Mouse (Mus musculus) liver, embryonic 14.5 days (tissue): ENCODE data around the gene Bcl9. TPM values are rescaled to one million over a fixed set of nuclear protein-coding genes. Genes with fewer than 3 reads are reported as not detected.

Experiments
- ATAC-seq: fragments of 200-750 bp; cut with Nextera tagmentation; 2 replicates; pipeline ENCODE4 v1.8.0; 2017; ENCODE audit warnings: moderate number of reproducible peaks, mild to moderate bottlenecking, moderate library complexity; ENCODE audit not compliant: insufficient read depth
- DNase-seq, 3 experiments: peaks; one replicate each; pipeline ENCODE4 v3.0.0-alpha.2; 2012 to 2013; ENCODE audit warnings: low read depth in 3 of 3, low spot score in 3 of 3
- H3K27ac ChIP-seq: fragments of 300-500 bp; sonication (generic); 2 replicates; pipeline ENCODE4 v1.5.1; 2014; ENCODE audit warnings: moderate library complexity, mild to moderate bottlenecking, control low read depth, inconsistent platforms
- H3K27me3 ChIP-seq: fragments of 300-500 bp; sonication (generic); 2 replicates; pipeline ENCODE4 v1.6.1; 2014; ENCODE audit warnings: mild to moderate bottlenecking, low read length, moderate library complexity; ENCODE audit not compliant: control insufficient read depth, insufficient read depth
- H3K36me3 ChIP-seq: fragments of 300-500 bp; sonication (generic); replicated peaks from 2 replicates; pipeline ENCODE4 v1.6.1; 2014; ENCODE audit warnings: low read depth; ENCODE audit not compliant: control insufficient read depth, insufficient read depth
- H3K4me1 ChIP-seq, 2 experiments: fragments of 200-500 bp in 1 of 2; fragments of 300-500 bp in 1 of 2; sonication (generic) in 1 of 2; replicated peaks; 2 replicates each; pipeline ENCODE4 v1.6.1; 2012 to 2014; ENCODE audit warnings: antibody characterized with exemption in 1 of 2, inconsistent platforms in 1 of 2, low read length in 1 of 2; ENCODE audit not compliant: control insufficient read depth in 2 of 2, insufficient read depth in 2 of 2
- H3K4me2 ChIP-seq: fragments of 300-500 bp; sonication (generic); 2 replicates; pipeline ENCODE4 v1.6.1; 2014; ENCODE audit warnings: low read depth, mild to moderate bottlenecking, control low read depth, moderate library complexity
- H3K4me3 ChIP-seq, 2 experiments: fragments of 200-500 bp in 1 of 2; fragments of 300-500 bp in 1 of 2; sonication (generic) in 1 of 2; 2 replicates each; pipeline ENCODE4 v1.5.1; 2012 to 2014; ENCODE audit warnings: low read depth in 2 of 2, low read length in 2 of 2, mild to moderate bottlenecking in 2 of 2, control low read depth in 1 of 2, inconsistent platforms in 1 of 2, moderate library complexity in 1 of 2; ENCODE audit not compliant: insufficient read depth in 1 of 2
- H3K9ac ChIP-seq: fragments of 300-500 bp; sonication (generic); replicated peaks from 2 replicates; pipeline ENCODE4 v1.6.1; 2014; ENCODE audit warnings: mild to moderate bottlenecking, control low read depth, moderate library complexity
- H3K9me3 ChIP-seq: fragments of 300-500 bp; sonication (generic); 2 replicates; pipeline ENCODE4 v1.6.1; 2016; ENCODE audit warnings: low read length, mixed read lengths; ENCODE audit not compliant: control insufficient read depth
- CTCF ChIP-seq: IDR thresholded peaks from 2 replicates; pipeline ENCODE4 v1.5.1; 2016; ENCODE audit warnings: antibody characterized with exemption, low read depth, control low read depth
- EP300 ChIP-seq: IDR thresholded peaks from 2 replicates; pipeline ENCODE4 v1.6.1; 2016; ENCODE audit warnings: antibody characterized with exemption, low read depth
- WGBS: fragments of 180-500 bp; shearing (Covaris S2); extraction: QIAGEN DNeasy Blood & Tissue Kit; methylation state at CpG from one replicate; pipeline ENCODE4 v1.1.7; 2014; ENCODE audit not compliant: insufficient replicate concordance; 5-methylcytosine and 5-hydroxymethylcytosine counted together
- polyA plus RNA-seq, 2 experiments: library from polyadenylated mRNA; depleted of rRNA in 1 of 2; stranded (reverse) in 1 of 2; unstranded in 1 of 2; fragments of >200 nt; fragmentation: Nextera tagmentation in 1 of 2; extraction: Ambion mirVana in 1 of 2; gene quantifications; 2 replicates each; pipeline versions ENCODE4 v1.2.1 to v1.2.3; 2012 to 2014

Gene Bcl9
- polyA plus RNA-seq, 2 experiments, result 1.6 to 2.4 TPM

- TF ChIP-seq EP300, result no peak
- no peak for TF ChIP-seq CTCF
- Histone ChIP-seq H3K4me3 (no peak overlapping the region), H3K4me2 (no peak overlapping the region), H3K9me3 (no peaks in the 10 kb centered on the region), H3K27ac (no peak overlapping the region), H3K36me3 (no peaks in the 10 kb centered on the region), H3K4me1 (no peaks in the 10 kb centered on the region), H3K27me3 (no peaks in the 10 kb centered on the region), H3K9ac (no peak overlapping the region)
- no peak for ATAC-seq
- DNase-seq, result no peak
- 76% methylated on average over 7 of the region's 7 CpGs for WGBS
Observed at GRCm38 (mm10) chr3:97281426-97281825, 16.3 kb downstream of the Bcl9 start.

- H3K4me3 ChIP-seq, result no peak overlapping the region
- no peak overlapping the region for H3K27ac ChIP-seq
- 57% methylated on average over 5 of the region's 5 CpGs for WGBS
- DNase-seq (no peak), ATAC-seq (no peak)
- H3K36me3 ChIP-seq, result no peaks in the 10 kb centered on the region
- H3K27me3 ChIP-seq, result no peaks in the 10 kb centered on the region
- no peak overlapping the region for H3K4me2 ChIP-seq
- TF ChIP-seq CTCF (no peak), EP300 (no peak)
- H3K9ac ChIP-seq, result no peak overlapping the region
- H3K4me1 ChIP-seq, result 0 out of 4 replicates have a peak, but pooled peaks cover 0 to 5% of the 10 kb centered on the region in 2 experiments
- no peaks in the 10 kb centered on the region for H3K9me3 ChIP-seq
Observed at GRCm38 (mm10) chr3:97275708-97276107, 22.0 kb downstream of the Bcl9 start.

GRCm38 (mm10) chr3:97274516-97275230, 23.0 kb downstream of the Bcl9 start:
- H3K36me3 ChIP-seq, result no peaks in the 10 kb centered on the region
- 0 out of 4 replicates have a peak, but pooled peaks cover 0 to 5% of the 10 kb centered on the region in 2 experiments for H3K4me1 ChIP-seq
- no peaks in the 10 kb centered on the region for H3K27me3 ChIP-seq
- no peak overlapping the region for H3K9ac ChIP-seq
- 74% methylated on average over 15 of the region's 15 CpGs for WGBS
- no peaks in the 10 kb centered on the region for H3K9me3 ChIP-seq
- H3K4me2 ChIP-seq, result peak overlapping the region; percentile 28; the same call in 1 of the 2 replicates
- ATAC-seq, result no peak
- DNase-seq, result peak in 1 of 3 experiments; percentile 15
- no peak overlapping the region for H3K27ac ChIP-seq
- H3K4me3 ChIP-seq, result no peak overlapping the region
- TF ChIP-seq EP300 (no peak), CTCF (no peak)

- Histone ChIP-seq H3K27me3 (no peaks in the 10 kb centered on the region), H3K9me3 (no peaks in the 10 kb centered on the region), H3K4me1 (0 out of 4 replicates have a peak, but pooled peaks cover 0 to 5% of the 10 kb centered on the region in 2 experiments), H3K4me3 (no peak overlapping the region), H3K27ac (no peak overlapping the region), H3K36me3 (no peaks in the 10 kb centered on the region), H3K9ac (no peak overlapping the region), H3K4me2 (no peak overlapping the region)
- ATAC-seq, result no peak
- DNase-seq, result no peak
- TF ChIP-seq EP300 (no peak), CTCF (no peak)
- WGBS, result 66% methylated on average over 5 of the region's 5 CpGs
Observed at GRCm38 (mm10) chr3:97273876-97274275, 23.8 kb downstream of the Bcl9 start.

GRCm38 (mm10) chr3:97265667-97266415, 31.9 kb downstream of the Bcl9 start:
- Histone ChIP-seq H3K9ac (no peak overlapping the region), H3K4me1 (no peaks in the 10 kb centered on the region), H3K27me3 (no peaks in the 10 kb centered on the region), H3K27ac (no peak overlapping the region), H3K4me3 (no peak overlapping the region), H3K9me3 (no peaks in the 10 kb centered on the region), H3K36me3 (no peaks in the 10 kb centered on the region), H3K4me2 (no peak overlapping the region)
- DNase-seq (no peak), ATAC-seq (no peak)
- WGBS, result 68% methylated on average over 15 of the region's 15 CpGs
- TF ChIP-seq CTCF (no peak), EP300 (no peak)
